Mouse (Mus musculus) ES-E14 (cell line): ENCODE results near the gene Rgs7.

Experiments used
- MAFK ChIP-seq: IDR thresholded peaks from 2 replicates; pipeline ENCODE4 v1.6.1; 2014; ENCODE audit warnings: mild to moderate bottlenecking, low read depth, low read length, inconsistent platforms; ENCODE audit not compliant: insufficient read depth
- ZC3H11A ChIP-seq: IDR thresholded peaks from 2 replicates; pipeline ENCODE4 v1.6.1; 2012; ENCODE audit warnings: low read depth, mild to moderate bottlenecking, inconsistent platforms, low read length, borderline replicate concordance

GRCm38 (mm10) chr1:175329934-175330471, 162.3 kb downstream of the Rgs7 start:
- no peak for TF ChIP-seq ZC3H11A
- TF ChIP-seq MAFK: no peak
